Mouse (Mus musculus): Measurements from ENCODE around the gene Parp8. TPM values are rescaled to one million over a fixed set of nuclear protein-coding genes. Genes with fewer than 3 reads are reported as not detected.

Parp8 gene
- polyA plus RNA-seq, 1 experiment from 2014 or later, result 50.6 TPM

DNA sequence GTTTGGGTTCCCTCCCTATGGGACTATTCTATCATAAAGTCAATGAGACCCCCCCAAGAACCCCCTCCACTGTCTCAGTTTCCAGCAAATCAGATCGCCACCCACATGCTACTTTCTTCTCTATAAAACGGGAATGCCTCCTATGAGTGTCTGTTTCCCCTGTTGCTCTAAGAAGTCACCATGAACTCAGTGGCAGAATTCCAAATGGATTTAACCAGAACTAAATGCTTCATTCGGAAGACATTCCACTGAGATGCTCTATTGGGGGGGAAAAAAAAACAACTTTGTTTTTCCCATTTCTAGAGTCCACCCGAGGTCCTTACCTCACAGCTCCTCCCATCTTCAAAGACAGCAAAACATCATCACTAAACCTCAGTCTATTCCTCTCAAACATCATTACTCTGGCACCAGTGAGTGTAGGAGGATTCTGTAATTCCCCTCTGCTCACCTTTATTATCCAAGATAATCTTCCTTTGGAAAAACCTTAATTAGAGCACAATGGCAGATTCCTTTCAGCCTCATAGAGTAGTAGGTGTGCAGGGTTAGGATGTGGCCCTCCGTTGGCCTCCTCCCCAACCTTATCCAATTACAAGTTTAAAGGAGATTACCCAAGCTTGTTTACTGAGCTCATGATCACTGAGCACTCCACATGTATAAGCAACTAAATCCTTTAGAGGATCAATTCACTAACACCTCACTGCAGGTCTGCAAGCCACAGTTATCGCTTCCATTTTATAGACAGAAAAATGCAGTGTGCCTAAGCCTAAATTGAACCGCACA is 51.1 kb downstream of the Parp8 start:
- no peak overlapping the region for H3K4me3 ChIP-seq (ENCODE audit: low read depth, low read length)
- no peaks in the 10 kb centered on the region for H3K36me3 ChIP-seq (ENCODE audit: control insufficient read depth, insufficient read depth, low read length)
- H3K27ac ChIP-seq (ENCODE audit: low read depth, low read length), result 0 out of 2 replicates have a peak overlapping the region, but pooled peaks have one; percentile 1
- no peak overlapping the region for H3K4me2 ChIP-seq (ENCODE audit: low read depth, low read length)
- H3K9me3 ChIP-seq (ENCODE audit: control insufficient read depth, low read length), result no peaks in the 10 kb centered on the region
- H3K27me3 ChIP-seq (ENCODE audit: control insufficient read depth, insufficient read depth, low read length), result no peaks in the 10 kb centered on the region
- no peak for ATAC-seq (ENCODE audit: low read depth)
- peaks cover 2% of the 10 kb centered on the region; the same call in 1 of the 2 replicates for H3K4me1 ChIP-seq (ENCODE audit: control insufficient read depth, insufficient read depth, low read length)
- no peak overlapping the region for H3K9ac ChIP-seq (replicated peaks; ENCODE audit: low read depth, low read length)
- 74% methylated on average over 7 of the region's 7 CpGs for WGBS

- no peak overlapping the region for H3K4me2 ChIP-seq (ENCODE audit: low read depth, low read length)
- peaks cover 2% of the 10 kb centered on the region; the same call in 1 of the 2 replicates for H3K4me1 ChIP-seq (ENCODE audit: control insufficient read depth, insufficient read depth, low read length)
- WGBS, result 55% methylated on average over 7 of the region's 7 CpGs
- no peak overlapping the region for H3K4me3 ChIP-seq (ENCODE audit: low read depth, low read length)
- peak; percentile 80 for ATAC-seq (ENCODE audit: low read depth)
- no peak overlapping the region for H3K9ac ChIP-seq (replicated peaks; ENCODE audit: low read depth, low read length)
- no peaks in the 10 kb centered on the region for H3K27me3 ChIP-seq (ENCODE audit: control insufficient read depth, insufficient read depth, low read length)
- no peaks in the 10 kb centered on the region for H3K9me3 ChIP-seq (ENCODE audit: control insufficient read depth, low read length)
- H3K27ac ChIP-seq (ENCODE audit: low read depth, low read length), result no peak overlapping the region
- H3K36me3 ChIP-seq (ENCODE audit: control insufficient read depth, insufficient read depth, low read length), result no peaks in the 10 kb centered on the region
These were observed 51.8 kb downstream of the Parp8 start for GRCm38 (mm10) chr13:116973491-116973890.

GRCm38 (mm10) chr13:116972036-116972611 is 53.2 kb downstream of the Parp8 start:
- Histone ChIP-seq H3K4me3 (ENCODE audit: low read depth, low read length) (no peak overlapping the region), H3K36me3 (ENCODE audit: control insufficient read depth, insufficient read depth, low read length) (no peaks in the 10 kb centered on the region), H3K9me3 (ENCODE audit: control insufficient read depth, low read length) (no peaks in the 10 kb centered on the region), H3K9ac (replicated peaks; ENCODE audit: low read depth, low read length) (no peak overlapping the region), H3K4me2 (ENCODE audit: low read depth, low read length) (no peak overlapping the region), H3K4me1 (ENCODE audit: control insufficient read depth, insufficient read depth, low read length) (peaks cover 2% of the 10 kb centered on the region; the same call in 1 of the 2 replicates), H3K27me3 (ENCODE audit: control insufficient read depth, insufficient read depth, low read length) (no peaks in the 10 kb centered on the region), H3K27ac (ENCODE audit: low read depth, low read length) (no peak overlapping the region)
- no peak for ATAC-seq (ENCODE audit: low read depth)
- 79% methylated on average over 7 of the region's 7 CpGs for WGBS

GRCm38 (mm10) chr13:116970706-116971428 is 54.5 kb downstream of the Parp8 start:
- H3K9me3 ChIP-seq (ENCODE audit: control insufficient read depth, low read length), result no peaks in the 10 kb centered on the region
- peak; percentile 63 for ATAC-seq (ENCODE audit: low read depth)
- no peaks in the 10 kb centered on the region for H3K36me3 ChIP-seq (ENCODE audit: control insufficient read depth, insufficient read depth, low read length)
- H3K4me3 ChIP-seq (ENCODE audit: low read depth, low read length), result no peak overlapping the region
- H3K4me1 ChIP-seq (ENCODE audit: control insufficient read depth, insufficient read depth, low read length), result peaks cover 2% of the 10 kb centered on the region; the same call in 1 of the 2 replicates
- no peak overlapping the region for H3K9ac ChIP-seq (replicated peaks; ENCODE audit: low read depth, low read length)
- 37% methylated on average over 11 of the region's 11 CpGs for WGBS
- no peak overlapping the region for H3K27ac ChIP-seq (ENCODE audit: low read depth, low read length)
- H3K4me2 ChIP-seq (ENCODE audit: low read depth, low read length), result no peak overlapping the region
- no peaks in the 10 kb centered on the region for H3K27me3 ChIP-seq (ENCODE audit: control insufficient read depth, insufficient read depth, low read length)

DNA sequence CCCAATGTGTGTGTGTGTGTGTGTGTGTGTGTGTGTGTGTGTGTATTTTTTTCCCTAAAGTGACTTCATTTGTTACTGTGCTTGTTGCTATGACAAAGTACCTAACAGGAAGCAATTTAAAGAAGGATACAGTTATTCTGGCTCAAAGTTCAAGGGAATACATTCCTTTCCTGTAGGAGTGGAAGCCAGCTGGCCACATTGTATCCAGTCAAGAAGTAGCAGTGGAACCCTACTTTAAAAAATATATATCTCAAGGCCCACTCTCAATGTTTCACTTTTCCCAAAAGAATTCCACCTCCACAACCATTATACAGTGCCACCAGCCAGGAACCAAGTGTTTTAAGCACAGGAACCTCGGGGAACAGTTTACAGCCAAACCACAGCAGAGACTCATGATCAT is 55.7 kb downstream of the Parp8 start:
- no peak overlapping the region for H3K9ac ChIP-seq (replicated peaks; ENCODE audit: low read depth, low read length)
- no peak overlapping the region for H3K4me3 ChIP-seq (ENCODE audit: low read depth, low read length)
- no peak overlapping the region for H3K27ac ChIP-seq (ENCODE audit: low read depth, low read length)
- H3K4me1 ChIP-seq (ENCODE audit: control insufficient read depth, insufficient read depth, low read length), result peaks cover 2% of the 10 kb centered on the region; the same call in 1 of the 2 replicates
- 77% methylated on average over 1 of the region's 1 CpGs for WGBS
- no peaks in the 10 kb centered on the region for H3K9me3 ChIP-seq (ENCODE audit: control insufficient read depth, low read length)
- no peaks in the 10 kb centered on the region for H3K27me3 ChIP-seq (ENCODE audit: control insufficient read depth, insufficient read depth, low read length)
- no peak for ATAC-seq (ENCODE audit: low read depth)
- H3K36me3 ChIP-seq (ENCODE audit: control insufficient read depth, insufficient read depth, low read length), result no peaks in the 10 kb centered on the region
- H3K4me2 ChIP-seq (ENCODE audit: low read depth, low read length), result no peak overlapping the region

DNA sequence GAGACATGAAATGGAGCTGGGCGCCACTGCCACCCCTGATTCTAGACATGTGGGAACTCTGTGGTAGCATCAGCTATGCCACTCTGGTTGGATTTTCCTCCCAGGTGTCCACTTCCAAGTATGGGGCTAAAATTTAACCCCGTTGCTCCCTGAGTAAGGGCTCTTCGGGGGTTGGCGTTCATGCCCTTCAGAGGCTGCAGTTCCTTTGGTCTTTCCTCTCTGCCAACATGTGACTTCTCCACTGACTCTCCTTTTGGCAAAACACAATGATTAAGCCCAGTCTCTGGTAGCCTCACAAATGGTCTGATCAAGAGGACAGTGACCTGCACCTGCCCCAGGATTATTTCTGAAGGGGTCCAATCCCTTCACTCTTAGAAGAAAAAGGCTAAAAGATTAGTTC is 56.4 kb downstream of the Parp8 start:
- no peak overlapping the region for H3K27ac ChIP-seq (ENCODE audit: low read depth, low read length)
- no peak for ATAC-seq (ENCODE audit: low read depth)
- no peak overlapping the region for H3K9ac ChIP-seq (replicated peaks; ENCODE audit: low read depth, low read length)
- H3K9me3 ChIP-seq (ENCODE audit: control insufficient read depth, low read length), result no peaks in the 10 kb centered on the region
- no peaks in the 10 kb centered on the region for H3K27me3 ChIP-seq (ENCODE audit: control insufficient read depth, insufficient read depth, low read length)
- H3K4me3 ChIP-seq (ENCODE audit: low read depth, low read length), result no peak overlapping the region
- H3K36me3 ChIP-seq (ENCODE audit: control insufficient read depth, insufficient read depth, low read length), result no peaks in the 10 kb centered on the region
- 97% methylated on average over 4 of the region's 4 CpGs for WGBS
- H3K4me2 ChIP-seq (ENCODE audit: low read depth, low read length), result no peak overlapping the region
- H3K4me1 ChIP-seq (ENCODE audit: control insufficient read depth, insufficient read depth, low read length), result peaks cover 2% of the 10 kb centered on the region; the same call in 1 of the 2 replicates

- 93% methylated on average over 3 of the region's 3 CpGs for WGBS
- Histone ChIP-seq H3K9ac (replicated peaks; ENCODE audit: low read depth, low read length) (no peak overlapping the region), H3K4me1 (ENCODE audit: control insufficient read depth, insufficient read depth, low read length) (peaks cover 2% of the 10 kb centered on the region; the same call in 1 of the 2 replicates), H3K27me3 (ENCODE audit: control insufficient read depth, insufficient read depth, low read length) (no peaks in the 10 kb centered on the region), H3K36me3 (ENCODE audit: control insufficient read depth, insufficient read depth, low read length) (no peaks in the 10 kb centered on the region), H3K27ac (ENCODE audit: low read depth, low read length) (no peak overlapping the region), H3K4me2 (ENCODE audit: low read depth, low read length) (no peak overlapping the region), H3K9me3 (ENCODE audit: control insufficient read depth, low read length) (no peaks in the 10 kb centered on the region), H3K4me3 (ENCODE audit: low read depth, low read length) (no peak overlapping the region)
- ATAC-seq (ENCODE audit: low read depth), result no peak
These were observed 57.9 kb downstream of the Parp8 start for GRCm38 (mm10) chr13:116967459-116967858.

- H3K9ac ChIP-seq (replicated peaks; ENCODE audit: low read depth, low read length), result no peak overlapping the region
- ATAC-seq (ENCODE audit: low read depth), result no peak
- 66% methylated on average over 15 of the region's 15 CpGs for WGBS
- no peak overlapping the region for H3K4me3 ChIP-seq (ENCODE audit: low read depth, low read length)
- H3K36me3 ChIP-seq (ENCODE audit: control insufficient read depth, insufficient read depth, low read length), result no peaks in the 10 kb centered on the region
- H3K27me3 ChIP-seq (ENCODE audit: control insufficient read depth, insufficient read depth, low read length), result no peaks in the 10 kb centered on the region
- no peak overlapping the region for H3K27ac ChIP-seq (ENCODE audit: low read depth, low read length)
- no peaks in the 10 kb centered on the region for H3K4me1 ChIP-seq (ENCODE audit: control insufficient read depth, insufficient read depth, low read length)
- H3K9me3 ChIP-seq (ENCODE audit: control insufficient read depth, low read length), result no peaks in the 10 kb centered on the region
- no peak overlapping the region for H3K4me2 ChIP-seq (ENCODE audit: low read depth, low read length)
These were observed 62.6 kb downstream of the Parp8 start for GRCm38 (mm10) chr13:116962480-116963462.
